Mouse (Mus musculus): ENCODE measurements around the gene Nabp2. TPM values are rescaled to one million over a fixed set of nuclear protein-coding genes. Genes with fewer than 3 reads are reported as not detected.
A peak's percentile ranks its signal among the peaks of the same experiment; 100 is the strongest.

Gene Nabp2
- polyA plus RNA-seq (2012; rRNA removed): 21.6 and 37.8 TPM in 2 replicates

- H3K27me3 ChIP-seq (ENCODE audit: control insufficient read depth, insufficient read depth, low read length): no peaks in the 10 kb centered on the region
- under 1% methylated on average over 50 of the region's 50 CpGs for WGBS
- peak within 1 kb of the TSS; percentile 86 for H3K4me3 ChIP-seq (ENCODE audit: low read depth, low read length)
- H3K36me3 ChIP-seq (ENCODE audit: control insufficient read depth, insufficient read depth, low read length): peaks cover 12% of the 10 kb centered on the region
- TF ChIP-seq CTCF (IDR thresholded peaks at IDR 0.05; ENCODE audit: extremely low read depth, insufficient read length, insufficient replicate concordance, low read depth, low read length) (no peak), POLR2A (IDR thresholded peaks at IDR 0.05; ENCODE audit: low read depth, low read length) (no peak; the same call in none of the 2 replicates)
- H3K27ac ChIP-seq (ENCODE audit: insufficient read depth, low read depth, low read length): peak within 1 kb of the TSS; percentile 86
- peaks cover 22% of the 10 kb centered on the region; the same call in 1 of the 2 replicates for H3K4me1 ChIP-seq (ENCODE audit: control insufficient read depth, insufficient read depth, insufficient read length, low read length)
Measured at GRCm38 (mm10) chr10:128411211-128412054, at the start of gene Nabp2, which contains the start of gene Rnf41. TSS of gene Nabp2 (minus strand) at chr10:128411492. TSS of gene Rnf41 (plus strand) at chr10:128411657.

DNA sequence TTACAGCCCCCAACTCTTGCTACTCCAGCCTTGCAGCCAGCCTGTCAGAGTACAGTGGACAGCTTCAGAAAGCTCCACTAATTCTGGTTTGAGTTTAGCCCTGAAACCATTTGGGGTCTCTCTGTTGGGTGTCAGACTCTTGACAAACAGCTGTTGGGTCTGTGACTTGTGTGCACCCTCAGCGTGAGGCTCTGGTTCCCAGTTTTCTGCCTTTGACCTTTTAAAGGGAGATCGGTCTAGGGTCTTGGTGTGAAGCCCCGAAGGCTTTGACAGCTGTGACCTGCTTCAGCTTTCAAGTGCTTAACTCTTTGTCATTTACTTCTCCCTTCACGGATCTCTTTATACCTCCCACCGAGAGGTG is 49.0 kb upstream of the Nabp2 start:
- 3% methylated on average over 5 of the region's 5 CpGs for WGBS
- H3K27me3 ChIP-seq (ENCODE audit: control insufficient read depth, insufficient read depth, low read length): no peaks in the 10 kb centered on the region
- TF ChIP-seq POLR2A (IDR thresholded peaks at IDR 0.05; ENCODE audit: low read depth, low read length): no peak
- no peak for TF ChIP-seq CTCF (IDR thresholded peaks at IDR 0.05; ENCODE audit: extremely low read depth, insufficient read length, insufficient replicate concordance, low read depth, low read length)
- H3K4me3 ChIP-seq (ENCODE audit: low read depth, low read length): peak overlapping the region; percentile 88
- peak overlapping the region; percentile 14 for H3K27ac ChIP-seq (ENCODE audit: insufficient read depth, low read depth, low read length)
- H3K4me1 ChIP-seq (ENCODE audit: control insufficient read depth, insufficient read depth, insufficient read length, low read length): no peaks in the 10 kb centered on the region
- peaks cover 26% of the 10 kb centered on the region for H3K36me3 ChIP-seq (ENCODE audit: control insufficient read depth, insufficient read depth, low read length)

DNA sequence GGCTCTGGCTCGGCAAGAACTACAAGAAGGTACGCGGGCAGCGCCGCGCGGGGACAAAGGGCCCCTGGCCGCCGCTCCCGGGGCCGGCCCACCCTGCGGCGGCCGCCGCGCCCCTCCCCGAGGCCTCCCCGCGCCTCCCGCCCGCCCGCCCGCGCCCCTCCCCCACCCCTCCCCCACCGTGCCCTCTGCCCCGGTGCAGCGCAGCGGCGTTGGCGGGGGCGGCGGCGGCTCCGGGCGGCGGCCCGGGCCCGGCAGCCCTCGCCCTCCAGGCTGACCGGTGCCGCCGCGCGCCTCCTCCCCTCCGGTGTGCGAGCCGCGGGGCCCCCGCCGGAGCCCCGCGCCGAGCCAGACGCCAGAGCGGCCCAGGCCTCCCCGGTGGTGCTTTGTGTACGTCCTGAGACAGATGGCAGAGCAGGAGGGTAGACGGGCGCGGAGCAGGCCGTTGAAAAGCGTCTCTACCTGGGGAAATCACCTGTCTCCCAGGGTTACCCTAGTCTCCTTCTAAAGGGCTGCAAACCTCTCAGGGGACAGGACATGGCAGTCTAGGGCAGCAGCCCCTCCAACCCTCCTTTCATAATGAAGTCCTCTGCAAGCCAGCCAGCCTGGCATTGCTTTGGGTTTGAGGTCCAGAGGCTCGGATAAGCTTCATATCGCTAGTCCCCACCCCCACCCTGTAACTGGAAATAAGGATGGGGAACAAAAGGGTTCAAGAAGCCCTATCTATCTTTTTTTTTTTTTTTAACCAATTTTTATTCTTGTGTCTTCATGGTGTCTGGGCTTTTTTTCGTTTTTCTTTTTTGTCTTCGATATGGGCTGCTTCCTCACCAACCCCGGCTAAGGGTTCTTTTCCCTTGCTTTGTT is 48.3 kb upstream of the Nabp2 start:
- no peak for TF ChIP-seq CTCF (IDR thresholded peaks at IDR 0.05; ENCODE audit: extremely low read depth, insufficient read length, insufficient replicate concordance, low read depth, low read length)
- TF ChIP-seq POLR2A (IDR thresholded peaks at IDR 0.05; ENCODE audit: low read depth, low read length): no peak; the same call in 1 of the 2 replicates
- Histone ChIP-seq H3K27me3 (ENCODE audit: control insufficient read depth, insufficient read depth, low read length) (no peaks in the 10 kb centered on the region), H3K27ac (ENCODE audit: insufficient read depth, low read depth, low read length) (peak overlapping the region; percentile 88), H3K4me1 (ENCODE audit: control insufficient read depth, insufficient read depth, insufficient read length, low read length) (no peaks in the 10 kb centered on the region), H3K36me3 (ENCODE audit: control insufficient read depth, insufficient read depth, low read length) (peaks cover 21% of the 10 kb centered on the region), H3K4me3 (ENCODE audit: low read depth, low read length) (peak overlapping the region; percentile 88)
- 2% methylated on average over 33 of the region's 67 CpGs for WGBS

- WGBS: under 1% methylated on average over 78 of the region's 86 CpGs
- H3K27ac ChIP-seq (ENCODE audit: insufficient read depth, low read depth, low read length): peak within 1 kb of the TSS; percentile 88
Measured at GRCm38 (mm10) chr10:128458719-128459408, 47.6 kb upstream of the Nabp2 start, which contains the start of gene Smarcc2. TSS of gene Smarcc2 (plus strand) at chr10:128459248.

GRCm38 (mm10) chr10:128458348-128458718 is 47.0 kb upstream of the Nabp2 start:
- TF ChIP-seq POLR2A (IDR thresholded peaks at IDR 0.05; ENCODE audit: low read depth, low read length) (no peak), CTCF (IDR thresholded peaks at IDR 0.05; ENCODE audit: extremely low read depth, insufficient read length, insufficient replicate concordance, low read depth, low read length) (no peak)
- peaks cover 11% of the 10 kb centered on the region for H3K36me3 ChIP-seq (ENCODE audit: control insufficient read depth, insufficient read depth, low read length)
- WGBS: under 1% methylated on average over 29 of the region's 29 CpGs
- no peaks in the 10 kb centered on the region for H3K4me1 ChIP-seq (ENCODE audit: control insufficient read depth, insufficient read depth, insufficient read length, low read length)
- H3K27me3 ChIP-seq (ENCODE audit: control insufficient read depth, insufficient read depth, low read length): no peaks in the 10 kb centered on the region
- H3K27ac ChIP-seq (ENCODE audit: insufficient read depth, low read depth, low read length): peak overlapping the region; percentile 57
- peak overlapping the region; percentile 88 for H3K4me3 ChIP-seq (ENCODE audit: low read depth, low read length)

More at GRCm38 (mm10) chr10:128458719-128459408, 47.6 kb upstream of the Nabp2 start, which contains the start of gene Smarcc2:
- Histone ChIP-seq H3K36me3 (ENCODE audit: control insufficient read depth, insufficient read depth, low read length) (peaks cover 16% of the 10 kb centered on the region), H3K27me3 (ENCODE audit: control insufficient read depth, insufficient read depth, low read length) (no peaks in the 10 kb centered on the region), H3K4me3 (ENCODE audit: low read depth, low read length) (peak within 1 kb of the TSS; percentile 88), H3K4me1 (ENCODE audit: control insufficient read depth, insufficient read depth, insufficient read length, low read length) (no peaks in the 10 kb centered on the region)
- no peak for TF ChIP-seq POLR2A (IDR thresholded peaks at IDR 0.05; ENCODE audit: low read depth, low read length)
- TF ChIP-seq CTCF (IDR thresholded peaks at IDR 0.05; ENCODE audit: extremely low read depth, insufficient read length, insufficient replicate concordance, low read depth, low read length): peak; percentile 31; the same call in 1 of the 2 replicates

GRCm38 (mm10) chr10:128457676-128458075 is 46.4 kb upstream of the Nabp2 start:
- Histone ChIP-seq H3K27me3 (ENCODE audit: control insufficient read depth, insufficient read depth, low read length) (no peaks in the 10 kb centered on the region), H3K27ac (ENCODE audit: insufficient read depth, low read depth, low read length) (no peak overlapping the region), H3K4me1 (ENCODE audit: control insufficient read depth, insufficient read depth, insufficient read length, low read length) (no peaks in the 10 kb centered on the region), H3K4me3 (ENCODE audit: low read depth, low read length) (no peak overlapping the region), H3K36me3 (ENCODE audit: control insufficient read depth, insufficient read depth, low read length) (peaks cover 8% of the 10 kb centered on the region)
- 93% methylated on average over 6 of the region's 6 CpGs for WGBS
- no peak for TF ChIP-seq POLR2A (IDR thresholded peaks at IDR 0.05; ENCODE audit: low read depth, low read length)
- TF ChIP-seq CTCF (IDR thresholded peaks at IDR 0.05; ENCODE audit: extremely low read depth, insufficient read length, insufficient replicate concordance, low read depth, low read length): no peak
